Mouse (Mus musculus): ENCODE measurements around the gene Utp6. TPM values are rescaled to one million over a fixed set of nuclear protein-coding genes. Genes with fewer than 3 reads are reported as not detected.

Gene Utp6
- polyA plus RNA-seq, 1 experiment from 2014 or later: 87.5 TPM

- no peak overlapping the region for H3K4me2 ChIP-seq (replicated peaks; ENCODE audit: low read depth, low read length)
- 87% methylated on average over 9 of the region's 9 CpGs for WGBS
- DNase-seq (ENCODE audit: low spot score): no peak
- H3K36me3 ChIP-seq (ENCODE audit: control insufficient read depth, insufficient read depth, low read length): 0 out of 2 replicates have a peak, but pooled peaks cover 6% of the 10 kb centered on the region
- H3K4me1 ChIP-seq (replicated peaks; ENCODE audit: control insufficient read depth, insufficient read depth, low read length): no peaks in the 10 kb centered on the region
- no peak for ATAC-seq (ENCODE audit: low FRiP score)
- no peak overlapping the region for H3K9ac ChIP-seq (ENCODE audit: low read depth, low read length)
- H3K27me3 ChIP-seq (ENCODE audit: control insufficient read depth, insufficient read depth, low read length): no peaks in the 10 kb centered on the region
- H3K27ac ChIP-seq (ENCODE audit: low read depth, low read length): no peak overlapping the region
- no peak overlapping the region for H3K4me3 ChIP-seq (ENCODE audit: low read depth, low read length)
- H3K9me3 ChIP-seq (ENCODE audit: control insufficient read depth, low read length): no peaks in the 10 kb centered on the region
These were observed 26.4 kb downstream of the Utp6 start for GRCm38 (mm10) chr11:79935766-79936165.

DNA sequence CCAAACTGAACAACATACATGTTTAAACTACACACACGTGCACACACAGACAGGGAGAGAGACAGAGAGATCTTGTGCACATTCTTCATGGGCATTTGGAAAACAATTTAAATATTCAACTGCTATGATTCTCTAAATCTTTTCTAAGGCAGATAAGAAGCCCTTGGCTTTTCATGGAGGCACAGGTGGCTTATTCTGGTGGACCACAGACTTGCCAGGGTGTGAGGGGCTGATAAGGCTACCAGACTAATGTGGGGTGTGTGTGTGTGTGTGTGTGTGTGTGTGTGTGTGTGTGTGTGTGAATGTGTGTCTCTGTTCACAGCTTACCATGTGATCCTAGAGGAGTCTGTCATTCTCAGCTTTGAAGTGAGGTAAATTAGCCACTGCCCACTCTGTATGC, 39.4 kb downstream of the Utp6 start:
- Histone ChIP-seq H3K4me1 (replicated peaks; ENCODE audit: control insufficient read depth, insufficient read depth, low read length) (peaks cover 2% of the 10 kb centered on the region; the same call in 1 of the 2 replicates), H3K9ac (ENCODE audit: low read depth, low read length) (no peak overlapping the region), H3K4me3 (ENCODE audit: low read depth, low read length) (no peak overlapping the region), H3K27ac (ENCODE audit: low read depth, low read length) (no peak overlapping the region), H3K27me3 (ENCODE audit: control insufficient read depth, insufficient read depth, low read length) (no peaks in the 10 kb centered on the region), H3K9me3 (ENCODE audit: control insufficient read depth, low read length) (no peaks in the 10 kb centered on the region), H3K4me2 (replicated peaks; ENCODE audit: low read depth, low read length) (no peak overlapping the region), H3K36me3 (ENCODE audit: control insufficient read depth, insufficient read depth, low read length) (no peaks in the 10 kb centered on the region)
- DNase-seq (ENCODE audit: low spot score) (no peak), ATAC-seq (ENCODE audit: low FRiP score) (no peak)
- 83% methylated on average over 1 of the region's 1 CpGs for WGBS

DNA sequence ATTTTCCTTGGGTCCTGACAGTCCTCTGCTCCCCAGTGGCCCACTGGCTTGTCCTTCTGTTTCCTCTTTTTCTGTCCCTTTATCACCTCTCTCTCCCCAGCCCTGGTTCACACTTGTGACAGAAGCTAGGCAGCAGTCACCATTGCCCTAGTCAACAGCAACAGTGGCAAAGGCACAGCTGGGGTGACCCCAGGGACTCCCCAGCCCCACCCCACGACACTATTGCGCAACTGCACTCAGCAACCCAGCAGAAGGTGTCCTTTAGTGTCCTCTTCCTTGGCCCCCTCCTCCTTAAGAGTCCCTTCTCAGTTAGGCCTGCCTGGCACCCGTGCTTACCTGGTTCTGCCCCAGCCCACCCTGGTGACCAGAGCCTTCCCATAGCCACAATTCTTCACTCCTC, 40.0 kb downstream of the Utp6 start:
- Histone ChIP-seq H3K27me3 (ENCODE audit: control insufficient read depth, insufficient read depth, low read length) (no peaks in the 10 kb centered on the region), H3K27ac (ENCODE audit: low read depth, low read length) (no peak overlapping the region), H3K36me3 (ENCODE audit: control insufficient read depth, insufficient read depth, low read length) (no peaks in the 10 kb centered on the region), H3K9ac (ENCODE audit: low read depth, low read length) (no peak overlapping the region), H3K9me3 (ENCODE audit: control insufficient read depth, low read length) (no peaks in the 10 kb centered on the region), H3K4me1 (replicated peaks; ENCODE audit: control insufficient read depth, insufficient read depth, low read length) (peaks cover 2% of the 10 kb centered on the region; the same call in 1 of the 2 replicates), H3K4me3 (ENCODE audit: low read depth, low read length) (no peak overlapping the region), H3K4me2 (replicated peaks; ENCODE audit: low read depth, low read length) (no peak overlapping the region)
- WGBS: 83% methylated on average over 3 of the region's 3 CpGs
- no peak for ATAC-seq (ENCODE audit: low FRiP score)
- no peak for DNase-seq (ENCODE audit: low spot score)

GRCm38 (mm10) chr11:79920505-79921025, 41.6 kb downstream of the Utp6 start:
- ATAC-seq (ENCODE audit: low FRiP score): no peak
- 58% methylated on average over 5 of the region's 5 CpGs for WGBS
- Histone ChIP-seq H3K4me1 (replicated peaks; ENCODE audit: control insufficient read depth, insufficient read depth, low read length) (peaks cover 2% of the 10 kb centered on the region; the same call in 1 of the 2 replicates), H3K27ac (ENCODE audit: low read depth, low read length) (no peak overlapping the region), H3K27me3 (ENCODE audit: control insufficient read depth, insufficient read depth, low read length) (no peaks in the 10 kb centered on the region), H3K9me3 (ENCODE audit: control insufficient read depth, low read length) (no peaks in the 10 kb centered on the region), H3K4me2 (replicated peaks; ENCODE audit: low read depth, low read length) (no peak overlapping the region), H3K4me3 (ENCODE audit: low read depth, low read length) (no peak overlapping the region), H3K36me3 (ENCODE audit: control insufficient read depth, insufficient read depth, low read length) (no peaks in the 10 kb centered on the region), H3K9ac (ENCODE audit: low read depth, low read length) (no peak overlapping the region)
- no peak for DNase-seq (ENCODE audit: low spot score)

GRCm38 (mm10) chr11:79919685-79920504, 42.3 kb downstream of the Utp6 start:
- WGBS: 25% methylated on average over 13 of the region's 13 CpGs
- Histone ChIP-seq H3K27ac (ENCODE audit: low read depth, low read length) (no peak overlapping the region), H3K4me3 (ENCODE audit: low read depth, low read length) (no peak overlapping the region), H3K27me3 (ENCODE audit: control insufficient read depth, insufficient read depth, low read length) (no peaks in the 10 kb centered on the region), H3K4me1 (replicated peaks; ENCODE audit: control insufficient read depth, insufficient read depth, low read length) (peaks cover 2% of the 10 kb centered on the region; the same call in 1 of the 2 replicates), H3K36me3 (ENCODE audit: control insufficient read depth, insufficient read depth, low read length) (no peaks in the 10 kb centered on the region), H3K9me3 (ENCODE audit: control insufficient read depth, low read length) (no peaks in the 10 kb centered on the region), H3K4me2 (replicated peaks; ENCODE audit: low read depth, low read length) (no peak overlapping the region), H3K9ac (ENCODE audit: low read depth, low read length) (no peak overlapping the region)
- DNase-seq (ENCODE audit: low spot score): peak; percentile 91
- no peak for ATAC-seq (ENCODE audit: low FRiP score)

- H3K27ac ChIP-seq (ENCODE audit: low read depth, low read length): no peak overlapping the region
- no peaks in the 10 kb centered on the region for H3K36me3 ChIP-seq (ENCODE audit: control insufficient read depth, insufficient read depth, low read length)
- WGBS: 55% methylated on average over 9 of the region's 9 CpGs
- no peaks in the 10 kb centered on the region for H3K9me3 ChIP-seq (ENCODE audit: control insufficient read depth, low read length)
- H3K4me3 ChIP-seq (ENCODE audit: low read depth, low read length): no peak overlapping the region
- no peak overlapping the region for H3K9ac ChIP-seq (ENCODE audit: low read depth, low read length)
- no peak for ATAC-seq (ENCODE audit: low FRiP score)
- no peaks in the 10 kb centered on the region for H3K27me3 ChIP-seq (ENCODE audit: control insufficient read depth, insufficient read depth, low read length)
- H3K4me2 ChIP-seq (replicated peaks; ENCODE audit: low read depth, low read length): no peak overlapping the region
- no peak for DNase-seq (ENCODE audit: low spot score)
- H3K4me1 ChIP-seq (replicated peaks; ENCODE audit: control insufficient read depth, insufficient read depth, low read length): peaks cover 2% of the 10 kb centered on the region; the same call in 1 of the 2 replicates
These were observed 46.4 kb downstream of the Utp6 start for GRCm38 (mm10) chr11:79915696-79916349.

- DNase-seq (ENCODE audit: low spot score) (peak; percentile 22), ATAC-seq (ENCODE audit: low FRiP score) (no peak)
- WGBS: 70% methylated on average over 14 of the region's 14 CpGs
- no peaks in the 10 kb centered on the region for H3K27me3 ChIP-seq (ENCODE audit: control insufficient read depth, insufficient read depth, low read length)
- H3K27ac ChIP-seq (ENCODE audit: low read depth, low read length): no peak overlapping the region
- no peaks in the 10 kb centered on the region for H3K4me1 ChIP-seq (replicated peaks; ENCODE audit: control insufficient read depth, insufficient read depth, low read length)
- no peaks in the 10 kb centered on the region for H3K9me3 ChIP-seq (ENCODE audit: control insufficient read depth, low read length)
- H3K9ac ChIP-seq (ENCODE audit: low read depth, low read length): no peak overlapping the region
- no peaks in the 10 kb centered on the region for H3K36me3 ChIP-seq (ENCODE audit: control insufficient read depth, insufficient read depth, low read length)
- no peak overlapping the region for H3K4me2 ChIP-seq (replicated peaks; ENCODE audit: low read depth, low read length)
- H3K4me3 ChIP-seq (ENCODE audit: low read depth, low read length): no peak overlapping the region
These were observed 53.3 kb downstream of the Utp6 start for GRCm38 (mm10) chr11:79908600-79909483.

DNA sequence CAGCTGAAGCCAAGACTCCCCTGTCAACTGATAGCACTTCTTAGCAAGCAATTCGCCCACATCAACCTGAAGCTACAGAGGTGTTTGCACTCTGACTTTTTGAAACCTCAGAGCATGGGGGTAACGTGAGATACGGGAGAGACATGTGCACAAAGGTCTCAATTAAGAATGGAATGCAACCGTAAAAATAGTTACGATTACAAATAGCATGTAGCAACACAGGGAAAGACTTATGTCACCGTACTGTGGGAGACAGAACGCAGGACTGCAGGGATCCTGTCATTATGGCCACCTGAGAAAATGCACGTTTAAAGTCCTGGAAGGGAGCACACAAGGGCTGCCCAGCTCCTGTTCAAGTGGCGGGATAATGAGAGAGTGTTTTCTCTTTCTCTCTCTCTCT, 55.3 kb downstream of the Utp6 start:
- no peaks in the 10 kb centered on the region for H3K36me3 ChIP-seq (ENCODE audit: control insufficient read depth, insufficient read depth, low read length)
- no peaks in the 10 kb centered on the region for H3K4me1 ChIP-seq (replicated peaks; ENCODE audit: control insufficient read depth, insufficient read depth, low read length)
- no peak for ATAC-seq (ENCODE audit: low FRiP score)
- WGBS: 74% methylated on average over 9 of the region's 9 CpGs
- H3K27me3 ChIP-seq (ENCODE audit: control insufficient read depth, insufficient read depth, low read length): no peaks in the 10 kb centered on the region
- H3K27ac ChIP-seq (ENCODE audit: low read depth, low read length): no peak overlapping the region
- no peak for DNase-seq (ENCODE audit: low spot score)
- H3K9me3 ChIP-seq (ENCODE audit: control insufficient read depth, low read length): no peaks in the 10 kb centered on the region
- H3K4me2 ChIP-seq (replicated peaks; ENCODE audit: low read depth, low read length): no peak overlapping the region
- no peak overlapping the region for H3K4me3 ChIP-seq (ENCODE audit: low read depth, low read length)
- H3K9ac ChIP-seq (ENCODE audit: low read depth, low read length): no peak overlapping the region
